Mouse (Mus musculus) testis, postnatal 10 days (tissue): ENCODE measurements around the gene Ankrd39.

Experiments used
- DNase-seq: peaks from one replicate; pipeline ENCODE4 v3.0.0; 2021; ENCODE audit warnings: low spot score

Ankrd39 gene

DNA sequence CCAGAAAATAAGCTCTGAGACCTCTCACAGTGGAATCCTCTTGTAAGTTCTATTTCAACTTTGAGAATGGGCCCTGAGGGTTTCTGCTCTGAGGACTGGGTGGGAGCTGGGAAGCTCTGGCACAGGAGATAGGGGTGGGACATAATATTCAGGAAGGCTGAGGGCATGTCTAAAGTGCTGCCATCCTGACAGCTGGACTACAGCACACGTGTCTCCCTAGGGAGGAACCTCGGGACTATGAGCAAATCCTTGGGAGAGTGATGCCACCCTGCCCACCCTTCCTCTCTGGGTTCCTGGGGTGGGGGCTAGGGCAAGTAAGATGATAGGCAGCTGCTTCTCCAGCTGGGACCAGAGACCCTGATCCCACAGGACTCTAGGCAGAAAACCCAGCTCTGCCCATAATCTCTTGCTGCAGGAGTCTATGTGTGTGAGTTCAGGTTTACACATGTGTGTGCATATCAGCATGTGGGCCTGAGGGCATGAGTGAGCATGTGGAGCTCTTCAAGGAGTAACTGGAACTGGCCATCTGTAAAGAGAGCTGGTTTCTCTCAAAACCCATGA lies 25.0 kb upstream of the Ankrd39 start:
- no peak for DNase-seq

DNA sequence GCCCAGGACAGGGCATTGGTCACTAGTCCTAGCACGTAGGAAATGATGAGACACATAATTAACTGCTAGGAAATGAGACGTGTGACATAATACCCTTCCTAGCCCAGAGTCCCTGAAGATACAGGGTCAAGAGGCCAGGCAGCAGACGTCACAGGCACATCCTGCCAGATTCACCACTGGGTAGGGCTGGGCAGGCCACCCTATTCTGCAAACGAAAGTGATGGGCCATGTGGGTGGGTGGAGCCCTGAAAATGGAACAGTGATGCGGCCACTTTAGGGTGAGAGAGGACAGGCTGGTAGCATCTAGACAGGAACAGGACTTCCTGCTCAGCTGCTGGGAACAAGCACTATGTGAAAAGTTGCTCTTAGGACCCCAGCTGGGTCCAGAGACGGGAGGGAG lies 24.4 kb upstream of the Ankrd39 start:
- peak; percentile 50 for DNase-seq

DNA sequence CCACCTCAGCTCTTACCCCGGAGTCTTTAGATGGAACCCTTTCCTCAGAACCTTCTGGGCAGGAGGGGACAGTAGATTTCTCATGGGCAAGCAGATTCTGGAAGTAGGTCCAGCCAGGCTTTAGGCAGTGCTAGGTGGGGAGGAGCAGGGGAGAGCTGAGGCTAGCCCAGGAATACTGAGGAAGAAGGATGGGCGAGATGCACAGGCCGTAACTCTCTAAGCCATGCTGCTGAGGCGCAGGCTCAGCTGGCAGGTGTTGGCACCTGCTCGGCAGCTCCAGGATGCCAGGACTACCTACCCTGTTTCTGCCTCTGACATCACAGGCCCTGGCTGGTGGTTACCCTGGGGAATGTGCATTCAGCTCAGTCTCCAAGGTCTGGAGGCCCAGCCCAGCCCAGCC lies 23.1 kb upstream of the Ankrd39 start:
- DNase-seq = peak; percentile 40

DNA sequence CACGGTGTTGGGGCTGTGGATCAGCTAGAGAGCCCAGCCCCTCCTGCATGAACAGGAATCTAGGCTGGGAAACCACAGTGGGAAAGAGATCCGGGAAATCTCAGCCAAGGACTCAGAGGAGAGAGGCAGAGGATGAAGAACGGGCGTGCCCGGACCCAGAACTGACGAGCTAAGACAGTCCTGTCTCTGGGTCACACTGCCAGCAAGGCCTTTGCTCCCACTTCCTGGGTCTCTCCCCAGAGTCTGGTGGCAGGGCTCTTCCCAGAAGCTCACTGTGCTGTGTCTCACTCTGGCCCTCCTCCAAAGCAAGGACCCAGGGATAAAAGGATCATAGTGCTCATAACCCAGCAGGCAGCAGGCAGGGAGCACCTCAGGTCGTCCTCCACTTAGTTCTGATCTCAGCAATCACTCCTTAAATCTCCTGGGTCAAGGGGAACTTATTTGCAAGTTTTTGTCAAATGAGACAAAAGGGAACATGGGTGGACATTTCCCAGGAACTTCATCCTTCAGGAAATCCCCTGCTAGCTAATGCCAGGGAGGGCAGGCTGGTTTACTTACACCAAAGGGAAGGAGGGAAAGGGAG lies 22.5 kb upstream of the Ankrd39 start:
- DNase-seq = no peak

DNA sequence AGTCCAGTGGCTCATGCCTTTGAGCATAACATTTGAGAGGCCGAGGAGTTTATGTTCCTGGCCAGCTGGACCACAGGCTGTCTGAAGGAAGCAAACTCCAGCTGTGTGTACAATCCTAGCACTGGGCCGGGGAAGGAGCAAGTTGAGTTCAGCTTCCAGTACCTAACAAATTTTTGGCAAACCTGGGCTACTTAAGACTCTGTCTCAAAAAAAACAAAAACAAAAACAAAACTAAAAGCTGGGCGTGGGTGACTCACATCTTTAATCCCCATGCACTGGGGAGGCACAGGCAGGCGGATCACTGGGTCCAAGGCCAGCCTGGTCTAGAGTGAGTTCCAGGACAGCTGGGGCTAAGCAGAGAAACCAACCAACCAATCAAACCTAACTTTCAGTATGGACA lies 21.5 kb upstream of the Ankrd39 start:
- no peak for DNase-seq

DNA sequence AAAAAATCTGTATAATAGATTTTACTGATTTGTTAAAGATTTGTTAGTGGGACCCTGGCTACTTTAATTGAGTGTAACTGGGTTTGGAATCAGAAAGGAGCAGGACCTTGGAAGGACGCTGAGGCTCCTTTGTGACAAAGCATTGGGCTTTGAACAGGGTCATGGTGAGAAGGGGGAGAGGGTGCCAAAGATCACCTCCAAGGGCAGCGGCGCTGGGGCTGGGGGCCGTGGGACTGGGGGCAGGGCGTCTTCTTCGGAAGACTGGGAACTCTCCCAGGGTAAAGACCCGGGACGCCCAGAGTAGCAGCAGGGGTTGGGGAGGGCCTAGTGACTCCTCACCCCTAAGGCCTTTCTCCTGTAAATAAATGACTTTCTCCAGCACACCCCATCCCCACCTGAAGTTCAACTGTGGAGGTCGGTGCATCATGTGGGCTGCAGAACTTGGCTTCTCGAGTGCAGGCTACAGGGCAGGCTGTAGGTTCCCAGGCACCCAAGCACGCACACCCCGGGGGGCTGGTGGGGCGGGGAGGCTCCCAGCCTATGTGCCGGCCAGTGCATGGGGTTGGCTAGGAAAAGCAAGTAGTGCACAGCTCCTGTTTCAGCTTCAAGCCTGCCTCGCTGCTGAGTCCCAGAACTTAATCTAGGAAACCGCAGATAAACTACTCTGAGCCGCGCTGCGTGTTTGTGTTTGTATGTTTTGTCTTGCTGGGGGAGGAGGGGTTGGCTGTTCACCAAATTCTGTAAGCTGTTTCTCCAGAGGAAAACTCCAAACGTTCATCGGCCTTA lies 20.8 kb upstream of the Ankrd39 start:
- DNase-seq = no peak

DNA sequence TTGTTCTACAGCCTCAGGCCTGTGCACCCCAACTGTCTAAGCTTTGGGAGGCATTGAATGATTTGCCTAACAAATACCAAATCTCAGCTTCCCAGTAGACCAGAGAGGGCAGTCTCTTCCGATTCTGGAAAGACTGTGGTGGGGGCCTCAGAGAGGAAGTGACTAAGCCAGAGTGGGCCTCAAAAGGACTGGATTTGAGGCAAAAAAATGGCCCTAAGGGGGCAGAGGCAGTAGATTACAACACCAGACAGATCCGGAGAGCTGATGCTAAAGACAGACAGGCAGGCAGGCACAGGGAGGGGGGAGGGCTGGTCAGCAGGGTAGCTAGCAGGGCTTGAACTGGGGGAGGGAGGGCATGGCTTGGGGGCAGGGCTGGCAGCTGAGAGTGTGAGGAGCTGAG lies 19.2 kb upstream of the Ankrd39 start:
- DNase-seq = no peak

DNA sequence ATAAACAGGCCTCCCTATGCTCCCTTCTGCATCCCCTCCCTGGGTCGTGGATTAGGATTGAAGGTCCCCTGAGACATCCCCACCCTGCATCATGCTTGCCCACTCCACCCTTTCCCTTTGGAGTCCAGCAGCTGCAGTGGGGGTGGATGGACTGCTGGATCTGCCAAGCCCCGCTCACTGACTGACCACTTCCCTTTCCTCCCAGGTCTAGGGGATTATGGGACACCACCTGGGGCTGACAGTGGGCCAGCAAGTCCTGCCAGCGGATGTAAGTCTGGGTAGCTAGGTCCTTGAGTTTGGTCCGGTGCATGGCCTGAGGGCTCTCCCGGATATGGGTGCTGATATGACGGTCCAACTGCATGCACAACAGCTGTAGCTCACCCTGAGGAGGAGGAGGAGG lies 16.9 kb upstream of the Ankrd39 start:
- no peak for DNase-seq

DNA sequence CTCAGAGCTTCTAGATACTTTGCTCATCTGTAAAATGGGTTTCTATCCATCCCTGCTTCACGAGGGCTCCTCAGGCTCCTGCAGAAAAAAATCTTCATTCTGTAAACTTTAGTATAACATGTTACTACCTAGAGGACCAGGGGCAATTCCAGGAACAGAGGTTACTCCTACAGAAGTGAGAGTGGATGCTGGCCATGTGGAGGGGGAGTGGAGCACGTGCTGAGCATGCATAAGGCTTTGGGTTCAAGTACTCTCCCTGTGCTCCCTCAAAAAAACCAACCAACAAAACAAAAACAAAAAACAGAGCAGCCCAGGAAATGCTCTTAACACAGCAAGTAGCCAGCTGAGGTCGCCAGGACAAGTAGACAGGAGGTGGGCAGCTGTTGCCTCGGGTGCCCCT lies 16.4 kb upstream of the Ankrd39 start:
- DNase-seq = no peak

DNA sequence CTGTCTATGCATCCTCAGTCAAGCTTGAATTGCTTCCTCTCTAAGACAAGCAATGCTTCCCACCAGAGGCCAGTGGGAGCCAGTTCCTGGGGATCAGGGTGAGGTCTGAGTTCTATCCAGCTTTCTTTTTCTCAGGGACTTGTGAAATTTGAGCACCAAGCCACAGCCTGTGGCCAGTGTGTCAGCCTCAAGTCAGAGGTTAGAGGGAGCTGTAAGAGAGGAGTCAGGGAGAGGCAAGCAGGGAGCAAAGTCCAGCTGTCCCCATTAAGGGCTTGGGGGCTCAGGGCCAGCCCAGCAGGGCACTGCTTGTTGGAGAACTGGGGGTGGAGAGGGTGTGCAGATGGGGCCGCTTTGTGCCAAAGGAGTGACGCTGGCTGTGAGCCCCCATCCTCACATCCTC lies 16.0 kb upstream of the Ankrd39 start:
- no peak for DNase-seq

DNA sequence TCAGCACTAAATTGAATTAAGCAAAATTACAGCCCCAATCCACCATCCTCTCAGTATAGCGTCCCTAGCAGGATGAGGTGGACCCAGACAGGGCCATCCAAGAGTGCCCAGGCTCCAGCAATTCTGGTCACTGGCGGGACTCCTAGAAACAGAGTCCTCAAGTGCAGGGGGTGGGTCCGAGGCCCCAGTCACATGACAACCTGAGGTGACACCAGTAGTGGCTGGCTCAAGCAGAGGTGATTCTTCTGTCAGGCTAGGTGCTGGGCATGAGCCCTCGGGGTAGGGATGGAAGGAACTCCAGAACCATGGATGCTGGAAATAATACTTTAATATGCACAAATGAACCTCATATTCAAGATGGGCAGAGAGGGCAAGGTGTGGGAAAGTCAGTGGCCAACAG lies 15.1 kb upstream of the Ankrd39 start:
- no peak for DNase-seq

DNA sequence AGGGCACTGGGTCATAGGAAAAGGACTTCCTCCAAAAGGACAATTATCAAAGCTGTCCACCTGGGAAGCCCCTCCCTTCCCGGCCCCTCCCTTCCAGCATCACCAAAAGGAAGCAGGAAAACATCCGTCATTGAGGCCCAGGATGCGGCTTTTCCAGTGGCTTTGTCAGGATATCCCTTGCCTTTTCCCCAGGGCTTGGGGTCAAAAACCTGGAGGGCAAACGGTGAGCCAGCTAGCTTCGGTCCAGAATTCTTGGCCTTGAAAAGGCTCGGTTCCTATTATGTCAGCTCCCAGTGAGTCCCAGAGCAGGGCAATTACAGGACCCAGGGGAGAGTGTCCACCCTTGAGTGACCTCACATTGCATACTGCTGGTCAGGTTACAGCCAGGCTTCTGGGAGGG lies 13.7 kb upstream of the Ankrd39 start:
- no peak for DNase-seq

DNA sequence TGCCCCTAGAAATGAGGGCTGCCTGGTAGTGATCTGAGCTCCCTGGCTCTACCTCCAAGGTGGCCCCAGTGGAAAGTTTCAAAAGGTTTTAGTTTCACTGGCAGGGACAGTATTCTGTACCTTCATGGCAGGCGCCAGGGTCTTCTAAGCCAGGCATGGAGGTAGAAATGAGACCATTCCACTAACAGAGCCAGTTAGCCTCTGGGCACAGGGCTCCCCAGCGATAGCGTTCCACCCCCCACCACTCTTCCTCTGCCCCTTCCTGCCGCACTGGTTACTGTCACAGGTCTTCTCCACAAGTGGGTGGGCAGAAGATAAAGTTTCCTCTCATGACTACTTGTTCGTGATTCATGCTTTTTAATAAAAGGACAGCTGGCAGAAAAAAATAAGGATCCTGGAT lies 12.6 kb upstream of the Ankrd39 start:
- DNase-seq = no peak

DNA sequence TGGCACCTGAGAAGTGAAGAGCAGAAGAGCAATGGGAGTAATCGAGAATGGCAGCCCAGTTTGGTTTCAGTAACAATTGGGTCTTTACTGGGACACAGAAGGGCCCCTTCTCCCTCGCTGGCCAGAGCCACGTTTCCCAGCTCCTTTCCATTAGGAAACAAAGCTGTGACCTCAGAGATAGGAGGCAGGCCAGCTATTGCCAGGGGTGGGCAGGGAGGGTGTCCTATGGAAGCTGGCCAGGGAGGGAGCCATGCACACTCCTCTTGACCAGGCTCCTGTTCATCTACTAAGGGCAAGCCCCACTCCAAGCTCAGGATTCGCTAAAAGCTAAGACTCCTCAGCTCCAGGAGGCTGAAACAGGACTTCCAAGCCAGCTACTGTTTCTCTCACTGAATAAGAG lies 12.0 kb upstream of the Ankrd39 start:
- no peak for DNase-seq

DNA sequence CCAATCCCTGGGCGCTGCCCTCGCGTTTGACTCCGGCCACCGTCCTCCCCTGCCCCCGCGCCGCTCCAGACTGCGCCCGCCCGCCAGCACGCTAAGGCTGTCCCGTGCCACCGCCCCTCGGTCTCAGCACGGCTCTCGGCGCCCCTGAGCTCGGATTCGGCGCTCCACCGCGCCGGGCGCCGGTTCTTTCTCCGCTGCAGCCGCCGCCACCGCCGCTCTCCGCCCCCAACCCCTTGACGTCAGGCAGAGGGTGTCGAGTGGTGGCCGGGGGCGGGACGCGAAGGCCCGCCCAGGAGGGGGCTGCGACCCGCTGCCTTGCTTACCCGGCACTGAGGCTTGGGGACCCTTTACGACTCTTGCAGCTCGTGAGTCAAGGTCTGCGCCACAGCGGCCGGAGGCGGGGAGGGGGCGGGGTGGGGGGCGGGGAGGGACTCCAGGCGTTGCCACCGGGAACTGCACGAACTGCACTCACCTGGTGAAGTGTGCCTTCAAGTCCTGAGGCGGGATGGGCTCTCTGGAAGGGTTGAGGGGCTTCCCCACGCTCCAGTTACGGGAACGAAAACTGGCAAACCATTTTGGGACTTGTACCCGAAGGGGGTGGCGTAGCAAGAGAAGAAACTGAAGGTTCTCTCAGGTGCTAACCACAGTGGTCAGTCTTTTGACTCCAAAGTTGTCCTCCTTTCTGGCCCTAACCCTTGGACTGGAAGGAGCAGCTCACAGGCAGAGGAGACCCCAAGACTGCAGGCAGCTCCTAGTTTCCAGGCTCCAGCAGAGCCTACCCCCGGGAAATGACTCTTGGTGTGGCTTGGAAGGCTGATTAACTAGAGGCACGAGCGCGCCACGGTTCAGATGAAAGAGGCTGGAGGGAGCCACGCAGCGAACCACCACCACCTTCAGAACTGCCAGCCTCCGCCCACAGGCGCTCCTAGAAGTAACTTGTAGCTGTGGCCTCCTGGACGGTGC lies 11.1 kb upstream of the Ankrd39 start, which contains the start of gene Sema4c:
Gene Sema4c (minus strand): TSS at position 319 of the 963 bp plus-strand sequence.
- peak; percentile 83 for DNase-seq

DNA sequence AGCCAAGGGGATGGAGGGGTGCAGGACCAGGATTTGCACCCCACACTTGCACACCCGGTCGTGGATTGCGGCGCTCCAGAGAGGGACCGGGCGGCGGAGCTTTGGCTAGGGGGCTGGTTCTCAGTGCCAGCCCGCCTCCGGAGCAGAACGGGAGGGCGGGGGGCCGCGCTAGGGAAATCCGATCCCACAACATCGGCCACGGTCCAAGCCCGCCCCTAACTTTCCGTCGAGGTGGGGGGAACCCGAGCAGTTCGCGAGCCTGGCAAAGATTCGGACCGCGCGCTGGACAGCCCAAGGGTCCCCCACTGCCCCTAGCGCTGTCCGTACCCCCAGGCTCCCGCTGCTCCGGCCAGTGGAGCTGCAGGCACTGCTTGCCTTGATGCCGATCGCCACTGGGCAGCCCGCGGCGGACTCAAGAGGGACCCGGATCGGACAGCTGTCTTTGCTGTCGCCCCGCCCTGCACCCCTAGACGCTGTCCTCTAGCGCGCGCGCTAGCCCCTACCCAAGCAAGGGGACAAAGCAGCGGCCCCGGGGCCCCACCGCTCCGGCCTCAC lies 10.3 kb upstream of the Ankrd39 start:
- DNase-seq = peak; percentile 92

DNA sequence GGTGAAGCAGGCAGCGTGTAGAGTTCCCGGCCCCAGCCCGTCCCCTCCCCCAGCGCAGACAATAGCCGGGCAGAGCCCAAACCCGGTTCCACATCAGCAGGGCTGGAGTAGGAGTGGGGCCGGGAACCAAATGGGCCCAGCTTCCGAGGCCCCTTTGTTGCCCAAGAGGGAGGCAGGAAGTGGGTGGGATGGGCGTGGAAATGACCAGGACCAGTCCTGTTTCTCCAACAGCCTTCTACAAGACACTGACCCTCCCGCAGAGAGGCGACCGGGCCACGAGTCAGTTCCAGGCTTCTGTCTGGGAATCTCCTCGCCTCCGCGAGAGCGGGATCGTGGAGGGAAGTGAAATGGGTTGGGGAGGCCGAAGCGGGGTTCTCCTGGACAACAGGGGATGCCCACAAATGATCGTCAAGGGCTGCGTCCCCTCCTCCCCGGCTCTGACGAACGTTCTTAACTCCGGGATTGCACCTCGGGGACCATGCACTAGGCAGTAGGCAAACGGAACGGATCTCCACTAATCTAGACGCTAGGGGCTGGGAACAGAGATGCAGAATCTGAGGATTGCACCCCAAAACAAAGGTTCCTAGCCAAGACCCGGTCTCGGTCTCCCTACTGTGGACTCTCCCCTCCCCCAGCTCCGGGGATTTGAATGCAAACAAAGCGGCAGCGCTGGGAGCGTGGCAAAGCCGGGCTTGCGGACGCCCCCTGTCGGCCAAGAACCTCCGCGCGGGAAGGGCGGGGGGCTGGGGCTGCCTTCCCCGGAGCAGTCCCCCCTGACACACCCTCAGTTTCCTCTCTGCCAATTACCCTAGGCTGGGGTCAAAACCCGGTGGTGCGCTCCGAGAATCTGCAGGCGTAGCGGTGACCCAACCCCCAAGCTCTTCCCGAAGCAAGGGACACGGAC lies 9.6 kb upstream of the Ankrd39 start:
- peak; percentile 97 for DNase-seq

DNA sequence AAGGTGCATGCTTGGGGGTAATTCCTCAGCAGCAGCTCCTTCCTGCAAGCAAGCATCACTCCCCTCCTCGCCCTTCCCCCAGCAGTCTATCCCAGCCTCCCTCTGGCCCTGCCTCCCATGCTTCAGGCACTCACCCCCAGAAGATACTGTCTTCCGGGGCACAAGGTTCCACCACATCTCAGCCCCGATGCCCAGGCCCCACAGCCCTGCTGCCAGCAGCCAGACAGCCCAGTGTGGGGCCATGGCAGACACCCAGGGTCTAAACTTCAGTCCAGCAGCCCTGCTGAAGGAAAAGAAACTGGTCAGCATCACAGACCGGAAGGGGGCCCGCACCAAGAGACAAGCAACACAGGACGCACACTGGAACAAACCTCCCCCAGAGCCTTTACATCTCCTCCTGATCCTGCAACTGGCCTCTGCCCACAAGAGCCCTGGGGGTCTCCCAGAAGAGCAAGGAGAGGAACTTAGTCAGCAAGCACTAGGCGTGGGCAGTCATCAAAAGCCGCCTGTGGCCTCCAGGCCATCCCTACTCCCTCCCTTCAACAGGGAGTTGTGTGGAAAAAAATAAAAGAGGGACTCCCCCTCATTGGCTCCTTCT lies 8.7 kb upstream of the Ankrd39 start:
- no peak for DNase-seq

DNA sequence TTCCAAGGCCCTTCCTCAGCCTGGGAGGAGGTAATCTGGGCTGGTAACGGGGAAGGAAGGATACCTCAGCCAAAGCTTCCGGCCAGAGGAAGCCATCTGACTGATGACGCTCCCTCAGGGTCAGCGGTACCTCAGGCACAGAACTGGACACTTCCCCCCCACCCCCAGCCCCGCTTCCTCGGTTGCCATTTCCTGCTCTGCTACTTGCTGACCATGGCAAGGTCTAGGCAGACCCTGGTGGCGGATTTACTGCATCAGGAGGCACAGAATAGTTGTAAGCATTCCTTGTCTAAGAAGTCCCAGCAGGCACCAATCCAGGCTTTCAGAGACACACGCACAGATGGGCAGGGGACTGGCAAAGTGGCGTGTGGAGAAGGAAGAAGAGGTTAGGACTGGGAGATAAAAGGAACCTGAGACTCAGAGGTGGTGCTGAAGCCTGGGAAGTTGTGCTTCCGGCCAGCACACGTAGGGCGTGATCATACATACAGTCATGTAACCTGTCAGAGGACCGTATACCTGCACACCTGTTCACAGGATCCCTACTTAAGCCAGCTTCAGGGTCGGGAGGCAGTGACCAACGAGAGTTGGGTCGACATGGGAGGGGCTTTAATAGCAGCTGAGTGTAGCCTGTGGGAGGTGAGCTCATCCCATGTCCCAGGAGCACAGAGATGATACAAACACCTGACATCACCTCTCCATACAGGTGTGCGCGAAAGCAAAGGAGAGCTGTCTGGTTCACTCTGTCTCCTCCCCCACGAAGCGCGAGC lies 7.6 kb upstream of the Ankrd39 start:
- no peak for DNase-seq

DNA sequence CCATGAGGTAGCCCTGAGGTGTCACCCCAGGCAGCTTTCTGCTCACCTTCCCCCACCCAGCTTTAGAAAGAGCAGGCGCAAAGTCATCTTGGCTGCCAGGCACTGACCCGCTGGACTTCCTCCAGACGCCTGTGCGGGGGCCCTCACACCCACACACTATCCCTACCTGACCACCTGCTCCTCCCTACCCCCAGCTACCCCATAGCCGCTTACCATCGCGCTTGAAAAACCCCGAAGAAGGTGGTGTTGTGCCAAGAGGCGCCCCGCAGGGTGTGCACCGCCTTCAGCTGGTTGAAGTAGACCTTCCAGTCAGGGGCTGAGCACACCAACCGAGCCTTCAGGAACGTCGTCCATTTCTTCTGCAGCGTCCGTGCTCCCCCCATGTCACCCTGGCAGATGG lies 5.3 kb upstream of the Ankrd39 start:
- DNase-seq = no peak
